Mouse (Mus musculus) forebrain, embryonic 11.5 days (tissue): ENCODE measurements at regions not wholly inside any gene's neighbourhood (a gene's known extent, or its start where the extent isn't known, plus 50 kb on each side); places are given as distances from the start of the nearest gene placed in this dataset.

ENCODE experiments used
- ATAC-seq: fragments of 200-750 bp; cut with Nextera tagmentation; replicated peaks from 2 replicates; pipeline ENCODE4 v1.8.0; 2017; ENCODE audit warnings: moderate TSS enrichment; ENCODE audit not compliant: low FRiP score
- DNase-seq: peaks from one replicate; pipeline ENCODE4 v3.0.0-alpha.2; 2017; ENCODE audit warnings: low spot score
- H3K27ac ChIP-seq: fragments of 300-500 bp; sonication (generic); 2 replicates; pipeline ENCODE4 v1.5.1; 2014; ENCODE audit warnings: low read depth, low read length
- H3K27me3 ChIP-seq: fragments of 300-500 bp; sonication (generic); 2 replicates; pipeline ENCODE4 v1.6.1; 2014; ENCODE audit warnings: mild to moderate bottlenecking, low read length, mixed read lengths; ENCODE audit not compliant: control insufficient read depth, insufficient read depth
- H3K36me3 ChIP-seq: fragments of 300-500 bp; sonication (generic); 2 replicates; pipeline ENCODE4 v1.6.1; 2014; ENCODE audit warnings: mild to moderate bottlenecking, low read length, moderate library complexity, mixed read lengths; ENCODE audit not compliant: control insufficient read depth, insufficient read depth
- H3K4me1 ChIP-seq: fragments of 300-500 bp; sonication (generic); replicated peaks from 2 replicates; pipeline ENCODE4 v1.6.1; 2014; ENCODE audit warnings: low read length, mixed read lengths; ENCODE audit not compliant: control insufficient read depth, insufficient read depth
- H3K4me2 ChIP-seq: fragments of 300-500 bp; sonication (generic); 2 replicates; pipeline ENCODE4 v1.6.1; 2014; ENCODE audit warnings: low read depth, mild to moderate bottlenecking, low read length, moderate library complexity, mixed read lengths; ENCODE audit not compliant: severe bottlenecking
- H3K4me3 ChIP-seq: fragments of 300-500 bp; sonication (generic); 2 replicates; pipeline ENCODE4 v1.5.1; 2014; ENCODE audit warnings: low read depth, low read length
- H3K9ac ChIP-seq: fragments of 300-500 bp; sonication (generic); 2 replicates; pipeline ENCODE4 v1.6.1; 2014; ENCODE audit warnings: low read length
- H3K9me3 ChIP-seq: fragments of 300-500 bp; sonication (generic); 2 replicates; pipeline ENCODE4 v1.6.1; 2016; ENCODE audit warnings: low read length, mixed read lengths; ENCODE audit not compliant: control insufficient read depth
- WGBS: fragments of 180-500 bp; shearing (Covaris S2); extraction: QIAGEN DNeasy Blood & Tissue Kit; methylation state at CpG from one replicate; pipeline ENCODE4 v1.1.7; 2014; 5-methylcytosine and 5-hydroxymethylcytosine counted together

DNA sequence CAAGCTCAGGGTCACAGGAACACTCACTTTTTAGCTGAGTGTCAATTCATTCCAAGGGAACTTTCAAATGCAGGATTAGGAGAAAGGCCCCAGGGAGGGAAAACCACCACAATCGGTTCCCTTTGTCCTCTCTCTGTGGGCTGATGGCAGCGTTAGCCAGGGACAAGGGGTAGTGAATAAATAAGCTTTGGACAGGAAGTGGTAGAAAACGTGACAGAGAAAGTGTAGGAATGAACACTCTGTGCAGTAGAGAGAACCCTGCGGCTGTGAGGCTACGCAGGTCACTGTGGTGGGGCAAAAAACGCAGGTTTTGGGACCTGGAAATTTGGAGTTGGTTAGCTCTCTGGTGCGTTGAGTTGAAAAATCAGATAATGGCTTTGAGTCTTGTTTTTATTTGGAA lies 164.1 kb downstream of the Tex36 start:
- H3K4me3 ChIP-seq: no peak overlapping the region
- peak overlapping the region; percentile 65; the same call in 1 of the 2 replicates for H3K27ac ChIP-seq
- no peaks in the 10 kb centered on the region for H3K9me3 ChIP-seq
- no peaks in the 10 kb centered on the region for H3K36me3 ChIP-seq
- ATAC-seq (peak; percentile 54; the same call in 1 of the 2 replicates), DNase-seq (peak; percentile 57)
- H3K4me2 ChIP-seq: no peak overlapping the region
- H3K4me1 ChIP-seq: peaks cover 24% of the 10 kb centered on the region; the same call in 1 of the 2 replicates
- no peaks in the 10 kb centered on the region for H3K27me3 ChIP-seq
- no peak overlapping the region for H3K9ac ChIP-seq
- 0% methylated on average over 7 of the region's 7 CpGs for WGBS

DNA sequence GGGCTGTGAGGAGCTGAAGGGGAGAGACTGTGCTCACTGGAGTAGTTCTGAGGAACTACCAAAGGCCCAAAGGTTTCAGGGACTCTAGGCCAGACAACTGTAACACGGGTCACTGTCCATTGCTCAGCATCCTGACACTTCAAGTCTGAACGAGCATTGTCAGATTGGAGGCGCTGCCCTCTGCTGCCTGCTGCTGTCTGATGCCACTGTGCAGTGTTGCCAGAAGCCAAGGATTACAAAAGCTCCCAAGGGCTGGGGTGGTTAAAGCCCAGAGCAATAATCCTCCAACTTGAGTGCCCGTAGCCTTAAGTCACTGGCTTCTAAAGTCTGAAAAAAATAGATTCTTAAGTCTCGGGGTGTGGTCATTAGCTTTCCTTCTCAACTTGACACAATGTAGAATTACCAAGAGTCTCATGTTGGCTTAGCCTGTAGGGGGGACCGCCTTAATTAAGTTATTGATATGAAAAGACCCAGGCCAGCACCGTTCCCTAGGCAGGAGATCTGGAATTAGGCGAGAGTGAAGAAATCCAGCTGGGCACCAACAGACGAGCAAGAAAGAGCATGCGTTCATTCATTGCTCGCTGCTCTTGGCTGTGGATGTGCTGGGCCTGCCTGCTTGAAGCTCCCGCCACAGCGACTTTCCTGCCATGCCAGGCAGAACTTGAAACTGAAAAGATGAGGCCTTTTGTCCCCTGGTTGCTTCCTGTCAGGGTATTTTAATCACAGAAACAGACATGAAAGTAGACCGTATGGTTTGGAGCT lies 166.2 kb downstream of the Tex36 start:
- Histone ChIP-seq H3K9ac (no peak overlapping the region), H3K4me3 (no peak overlapping the region), H3K4me2 (no peak overlapping the region), H3K4me1 (peaks cover 12% of the 10 kb centered on the region; the same call in 1 of the 2 replicates), H3K27me3 (no peaks in the 10 kb centered on the region), H3K27ac (no peak overlapping the region), H3K9me3 (no peaks in the 10 kb centered on the region), H3K36me3 (no peaks in the 10 kb centered on the region)
- no peak for ATAC-seq
- DNase-seq: peak; percentile 51
- 50% methylated on average over 14 of the region's 14 CpGs for WGBS

DNA sequence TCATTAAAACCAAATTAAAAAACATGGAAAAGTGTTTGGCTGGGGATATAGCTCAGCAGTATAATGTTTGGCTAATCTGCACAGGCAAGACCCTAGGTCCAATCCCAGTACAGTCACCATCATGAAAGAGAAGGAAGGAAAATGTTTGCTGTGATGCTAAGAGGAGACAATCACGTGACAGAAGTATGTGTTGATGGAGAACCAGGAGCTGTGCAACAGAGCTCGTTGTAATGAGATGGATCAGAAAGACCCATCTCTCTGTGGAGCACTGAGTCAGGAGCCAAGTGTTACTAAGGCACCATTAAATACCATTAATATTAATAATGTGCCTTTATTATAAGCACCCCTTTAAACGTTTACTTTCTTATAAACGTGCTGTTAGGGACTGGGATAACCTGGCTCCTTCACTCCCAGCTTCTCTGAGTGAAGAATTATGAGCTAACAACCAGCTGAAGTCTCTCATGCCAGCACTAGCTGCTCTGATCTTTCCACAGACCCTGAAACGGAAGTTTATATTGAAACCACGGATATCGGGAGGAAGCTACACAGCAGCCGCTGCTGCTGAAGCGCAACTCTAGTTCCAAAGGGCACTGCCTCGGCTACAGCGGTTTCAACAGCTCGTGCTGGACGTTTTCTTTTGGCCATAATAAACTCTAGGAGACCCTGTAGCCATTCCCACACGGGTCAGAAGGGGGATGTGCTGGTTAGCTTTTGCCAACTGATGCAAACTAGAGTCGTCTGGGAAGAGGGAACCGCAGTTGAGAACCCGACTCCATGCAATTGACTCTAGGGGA lies 167.7 kb downstream of the Tex36 start:
- Histone ChIP-seq H3K9me3 (no peaks in the 10 kb centered on the region), H3K36me3 (no peaks in the 10 kb centered on the region), H3K9ac (no peak overlapping the region), H3K4me1 (peaks cover 6% of the 10 kb centered on the region; the same call in 1 of the 2 replicates), H3K4me2 (no peak overlapping the region), H3K27me3 (no peaks in the 10 kb centered on the region), H3K4me3 (no peak overlapping the region), H3K27ac (no peak overlapping the region)
- DNase-seq (no peak), ATAC-seq (no peak)
- WGBS: 79% methylated on average over 17 of the region's 17 CpGs

DNA sequence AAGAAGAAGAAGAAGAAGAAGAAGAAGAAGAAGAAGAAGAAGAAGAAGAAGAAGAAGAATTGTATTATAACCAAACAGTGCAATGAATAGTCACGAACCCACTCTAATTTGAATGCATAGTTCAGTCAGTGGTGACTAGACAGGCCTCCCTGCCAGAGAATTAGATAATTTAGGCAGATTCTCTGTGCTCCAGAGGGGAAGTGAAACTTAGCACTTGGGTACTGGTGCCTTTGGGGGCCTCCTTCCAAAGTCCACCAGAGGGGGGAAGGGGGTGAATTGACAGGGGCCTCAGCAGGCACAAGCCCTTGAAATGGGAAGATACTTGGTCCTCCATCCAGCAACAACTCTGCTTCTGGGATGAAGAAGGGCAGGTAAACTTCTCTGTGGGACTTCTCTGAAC lies 169.6 kb downstream of the Tex36 start:
- ATAC-seq (no peak), DNase-seq (no peak)
- Histone ChIP-seq H3K27ac (no peak overlapping the region), H3K9me3 (no peaks in the 10 kb centered on the region), H3K4me2 (no peak overlapping the region), H3K9ac (no peak overlapping the region), H3K4me3 (no peak overlapping the region), H3K4me1 (peaks cover under 1% of the 10 kb centered on the region; the same call in 1 of the 2 replicates), H3K36me3 (no peaks in the 10 kb centered on the region), H3K27me3 (no peaks in the 10 kb centered on the region)
- WGBS: 97% methylated on average over 1 of the region's 1 CpGs

DNA sequence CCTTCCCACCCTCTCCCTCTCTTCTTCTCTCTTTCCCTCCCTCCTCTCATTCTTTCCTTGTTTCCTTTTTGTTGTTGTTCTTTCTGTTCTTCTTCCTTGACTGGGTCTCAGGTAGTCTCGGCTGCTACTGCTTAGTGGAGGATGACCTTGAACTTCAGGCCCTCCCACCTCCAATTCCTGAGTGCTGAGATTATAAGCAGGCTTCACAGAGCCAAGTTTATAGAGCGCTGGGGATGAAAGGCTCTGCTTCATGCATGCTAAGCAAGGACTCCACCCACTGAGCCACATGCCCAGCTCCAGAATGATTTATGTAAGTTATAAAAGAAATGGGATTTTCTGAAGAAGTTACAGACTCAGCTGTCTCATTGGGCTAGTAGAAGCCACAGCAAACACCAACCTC lies 199.9 kb downstream of the Tex36 start:
- no peaks in the 10 kb centered on the region for H3K9me3 ChIP-seq
- H3K9ac ChIP-seq: no peak overlapping the region
- no peak overlapping the region for H3K4me2 ChIP-seq
- no peak overlapping the region for H3K27ac ChIP-seq
- DNase-seq (no peak), ATAC-seq (no peak)
- no peak overlapping the region for H3K4me3 ChIP-seq
- H3K27me3 ChIP-seq: no peaks in the 10 kb centered on the region
- no peaks in the 10 kb centered on the region for H3K4me1 ChIP-seq
- no peaks in the 10 kb centered on the region for H3K36me3 ChIP-seq
- 65% methylated on average over 2 of the region's 2 CpGs for WGBS

DNA sequence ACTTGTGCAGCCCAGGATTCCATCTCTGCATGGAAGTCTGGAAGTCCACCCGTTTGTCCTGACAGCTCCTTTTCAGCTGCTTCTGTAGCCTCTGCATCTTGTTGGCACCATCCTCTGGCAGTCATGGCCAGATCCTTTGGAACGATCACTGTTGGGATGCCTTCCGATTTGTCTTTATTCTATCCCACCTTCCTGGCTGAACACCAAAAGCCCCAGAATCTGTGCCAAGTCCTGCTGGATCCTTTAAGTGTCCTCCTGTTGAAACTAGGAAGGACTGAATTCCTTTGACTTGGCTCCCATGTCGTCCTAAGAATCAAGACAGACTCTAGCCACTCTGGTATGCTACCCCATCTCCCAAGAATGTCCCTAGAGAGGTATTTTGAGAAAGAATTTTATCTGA lies 201.3 kb downstream of the Tex36 start:
- H3K4me2 ChIP-seq: no peak overlapping the region
- H3K4me3 ChIP-seq: no peak overlapping the region
- no peaks in the 10 kb centered on the region for H3K36me3 ChIP-seq
- H3K27me3 ChIP-seq: no peaks in the 10 kb centered on the region
- no peak overlapping the region for H3K9ac ChIP-seq
- H3K9me3 ChIP-seq: no peaks in the 10 kb centered on the region
- DNase-seq (no peak), ATAC-seq (no peak)
- H3K27ac ChIP-seq: no peak overlapping the region
- 92% methylated on average over 4 of the region's 4 CpGs for WGBS
- no peaks in the 10 kb centered on the region for H3K4me1 ChIP-seq

DNA sequence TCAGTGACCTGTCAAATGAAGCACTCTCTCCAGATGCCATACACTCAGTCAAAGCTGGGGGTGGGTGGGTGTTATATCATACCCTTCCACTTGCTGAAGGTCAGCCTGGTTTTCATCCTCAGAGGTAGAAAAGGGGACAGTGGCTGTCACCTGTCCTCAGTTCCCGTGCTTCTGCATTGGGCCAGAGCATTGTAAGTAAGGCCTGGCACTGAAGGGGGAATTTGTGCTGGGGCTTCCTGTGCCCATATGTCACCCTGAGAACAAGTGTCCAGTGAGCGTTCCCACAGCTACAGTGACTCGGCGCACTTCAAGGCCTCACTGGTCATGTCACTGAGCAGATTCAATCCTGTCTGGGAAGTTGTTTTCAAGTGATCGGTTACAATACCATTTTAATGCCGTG lies 213.2 kb downstream of the Tex36 start:
- no peak for ATAC-seq
- H3K36me3 ChIP-seq: no peaks in the 10 kb centered on the region
- WGBS: 89% methylated on average over 6 of the region's 6 CpGs

DNA sequence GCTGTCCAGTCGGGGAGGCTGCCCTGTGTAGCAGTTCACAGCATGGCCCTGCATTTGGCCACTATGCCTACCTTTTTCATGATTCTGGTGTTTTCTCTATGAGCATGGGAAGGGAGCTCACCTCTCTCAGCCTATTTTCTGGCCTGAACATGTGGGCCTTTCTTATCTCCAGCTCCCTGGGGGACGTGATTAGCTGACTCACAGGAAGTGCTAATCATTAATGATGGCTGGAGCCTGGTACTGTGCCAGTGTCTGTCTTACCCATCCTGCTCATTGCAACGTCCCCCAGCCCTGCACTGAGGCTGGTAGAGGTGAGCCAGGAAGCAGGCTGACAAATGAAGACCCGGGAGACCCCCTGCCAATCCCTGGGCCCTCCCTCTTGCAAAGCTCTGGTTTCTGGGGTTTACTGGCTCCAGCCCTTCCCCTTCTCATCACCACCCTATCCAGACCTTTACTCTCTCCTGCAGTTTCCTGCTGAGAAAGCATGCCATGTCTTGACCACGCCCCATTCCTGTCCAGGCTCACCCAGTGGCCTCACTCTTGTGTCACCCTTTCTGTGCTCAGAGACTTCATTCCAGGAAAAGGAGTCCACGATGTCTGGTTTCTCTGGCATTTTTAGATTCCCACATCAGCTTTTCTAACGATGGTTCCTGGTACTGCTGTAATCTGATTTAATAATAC lies 219.8 kb downstream of the Tex36 start:
- WGBS: 76% methylated on average over 7 of the region's 7 CpGs
- no peaks in the 10 kb centered on the region for H3K4me1 ChIP-seq
- H3K36me3 ChIP-seq: no peaks in the 10 kb centered on the region
- H3K27ac ChIP-seq: no peak overlapping the region
- H3K9me3 ChIP-seq: no peaks in the 10 kb centered on the region
- no peaks in the 10 kb centered on the region for H3K27me3 ChIP-seq
- H3K4me3 ChIP-seq: no peak overlapping the region
- no peak overlapping the region for H3K4me2 ChIP-seq
- ATAC-seq: no peak
- no peak for DNase-seq
- H3K9ac ChIP-seq: no peak overlapping the region

More for the DNA sequence above, 213.2 kb downstream of the Tex36 start:
- H3K27ac ChIP-seq: no peak overlapping the region
- no peaks in the 10 kb centered on the region for H3K9me3 ChIP-seq
- no peak overlapping the region for H3K4me3 ChIP-seq
- 0 out of 2 replicates have a peak, but pooled peaks cover 2% of the 10 kb centered on the region for H3K27me3 ChIP-seq
- H3K9ac ChIP-seq: no peak overlapping the region
- no peaks in the 10 kb centered on the region for H3K4me1 ChIP-seq
- DNase-seq: no peak
- H3K4me2 ChIP-seq: no peak overlapping the region
